Mouse (Mus musculus): Measurements from ENCODE around the gene Sema5b. TPM values are rescaled to one million over a fixed set of nuclear protein-coding genes. Genes with fewer than 3 reads are reported as not detected.

Gene Sema5b
- polyA plus RNA-seq, 2 experiments from 2014 or later = not detected

DNA sequence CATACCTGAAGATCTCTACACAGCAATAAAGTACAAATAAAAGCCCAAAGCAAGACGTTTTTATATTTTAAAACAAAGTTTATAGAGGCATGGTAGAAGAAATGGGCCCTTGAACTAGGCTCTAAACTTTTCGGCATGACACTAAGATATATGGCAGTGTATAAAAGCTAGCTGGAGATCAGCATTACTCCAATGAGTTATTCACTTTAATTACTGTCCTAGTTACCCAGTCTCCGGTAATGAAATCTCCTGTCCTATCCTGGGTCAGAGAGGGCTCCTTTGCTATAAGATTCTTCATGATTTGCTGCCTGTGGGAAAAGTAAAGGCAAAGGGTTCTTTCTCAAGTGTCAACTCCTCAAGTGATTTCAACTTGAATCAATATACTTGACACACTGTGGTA, 98.6 kb downstream of the Sema5b start:
- no peak for ATAC-seq

DNA sequence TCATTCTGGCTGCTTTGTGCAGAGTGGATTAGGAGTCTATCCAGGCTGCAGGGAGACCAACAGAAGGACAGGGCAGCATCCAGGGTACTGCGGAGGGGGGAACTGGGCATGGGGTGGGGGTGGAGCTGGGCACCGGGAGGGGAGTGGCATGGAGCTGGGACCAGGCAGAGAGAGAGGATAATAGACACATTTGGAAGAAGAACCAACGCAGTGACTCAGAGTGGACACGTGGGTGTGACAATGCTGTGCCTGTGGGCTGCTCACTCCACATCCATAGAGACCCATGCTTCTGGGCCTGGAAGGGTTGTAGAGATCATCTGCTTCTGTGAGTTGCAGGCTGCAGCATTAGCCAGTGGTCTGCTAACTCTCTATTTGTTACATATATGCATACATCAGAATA, 107.9 kb downstream of the Sema5b start:
- no peak for ATAC-seq

DNA sequence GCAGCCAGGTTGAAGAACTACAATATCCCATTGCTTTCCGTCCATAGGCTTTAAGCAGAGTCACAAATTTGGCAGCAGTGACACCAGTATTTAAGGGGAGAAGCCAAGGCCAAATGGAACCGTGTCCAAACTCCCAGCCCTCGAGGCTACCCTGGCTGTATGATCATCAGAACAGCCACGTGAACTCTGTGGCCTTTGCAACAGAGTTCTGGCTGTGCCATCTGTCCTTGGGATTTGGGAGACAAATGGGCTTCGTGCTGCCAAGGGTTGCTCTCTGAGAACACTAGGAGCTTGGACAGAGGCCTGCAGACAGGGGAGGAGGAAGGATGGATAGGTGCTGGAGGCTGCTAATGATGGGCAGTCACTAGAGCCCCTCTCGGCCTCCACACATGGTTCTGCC, 111.3 kb downstream of the Sema5b start:
- no peak for ATAC-seq

DNA sequence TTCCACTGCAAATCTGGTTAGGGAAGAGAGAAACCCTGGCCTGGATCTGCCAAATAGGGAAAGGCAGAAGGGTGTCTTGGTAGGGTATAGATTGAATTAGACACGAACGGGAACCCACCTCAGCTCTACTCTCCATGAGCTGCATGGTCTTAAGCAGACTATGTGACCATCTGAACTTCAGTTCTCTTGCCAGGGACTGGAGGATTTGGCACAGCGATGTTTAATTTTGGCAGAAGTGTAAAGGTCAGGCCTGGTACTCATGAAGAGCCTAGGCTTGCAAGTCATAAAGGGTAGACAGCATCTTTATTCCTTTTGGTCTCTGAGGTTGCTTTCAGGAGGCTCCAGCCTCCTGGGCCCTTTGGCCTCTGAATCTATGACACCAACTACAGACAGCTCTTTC, 111.8 kb downstream of the Sema5b start:
- no peak for ATAC-seq

GRCm38 (mm10) chr16:35653951-35654350, 113.0 kb downstream of the Sema5b start:
- ATAC-seq = no peak

- ATAC-seq = no peak
These were observed 119.3 kb downstream of the Sema5b start for GRCm38 (mm10) chr16:35660222-35660621.

GRCm38 (mm10) chr16:35663831-35664414, 123.0 kb downstream of the Sema5b start:
- no peak for ATAC-seq

DNA sequence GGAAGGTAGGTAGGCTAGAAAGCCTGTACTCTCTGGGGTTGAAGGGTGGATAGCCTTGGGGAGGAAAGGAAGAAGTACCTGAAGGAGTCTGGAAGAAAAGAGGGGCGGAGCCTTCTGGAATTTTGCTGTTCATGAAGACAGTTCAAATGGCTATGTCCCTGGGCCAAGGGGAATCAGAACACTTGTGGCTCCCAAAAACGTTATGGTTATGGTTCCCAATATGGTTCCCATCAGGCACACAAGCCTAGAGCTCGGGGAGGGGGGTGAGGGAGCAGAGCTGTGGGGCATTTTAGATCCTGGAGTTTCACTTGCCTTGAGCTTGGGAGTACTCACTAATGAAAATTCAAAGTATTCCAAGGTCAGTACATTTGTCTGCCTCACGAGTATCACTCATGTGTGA, 123.9 kb downstream of the Sema5b start:
- ATAC-seq = no peak

- ATAC-seq = no peak
These were observed 136.7 kb downstream of the Sema5b start for GRCm38 (mm10) chr16:35677511-35678113.

DNA sequence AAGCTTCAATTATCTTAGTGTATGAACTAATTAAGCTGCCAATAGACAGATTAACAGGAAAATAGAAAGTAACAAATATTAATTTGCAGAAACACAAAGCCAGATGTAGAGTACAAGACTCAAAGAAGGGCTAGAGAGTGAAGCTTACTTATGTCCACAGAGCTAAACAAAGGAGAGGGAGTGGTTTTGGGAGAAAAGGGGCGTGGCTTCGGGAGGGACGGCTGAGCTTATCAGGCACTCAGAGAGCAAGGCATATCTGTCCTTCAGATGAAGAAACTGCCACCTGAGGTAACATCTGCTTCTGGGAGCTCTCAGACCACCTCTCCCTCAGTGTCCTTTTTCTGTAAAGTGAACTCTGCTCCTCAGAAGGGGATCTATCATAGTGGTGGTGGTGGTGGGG, 137.5 kb downstream of the Sema5b start:
- ATAC-seq = no peak

- no peak for ATAC-seq
These were observed 140.6 kb downstream of the Sema5b start for GRCm38 (mm10) chr16:35681327-35682108.

DNA sequence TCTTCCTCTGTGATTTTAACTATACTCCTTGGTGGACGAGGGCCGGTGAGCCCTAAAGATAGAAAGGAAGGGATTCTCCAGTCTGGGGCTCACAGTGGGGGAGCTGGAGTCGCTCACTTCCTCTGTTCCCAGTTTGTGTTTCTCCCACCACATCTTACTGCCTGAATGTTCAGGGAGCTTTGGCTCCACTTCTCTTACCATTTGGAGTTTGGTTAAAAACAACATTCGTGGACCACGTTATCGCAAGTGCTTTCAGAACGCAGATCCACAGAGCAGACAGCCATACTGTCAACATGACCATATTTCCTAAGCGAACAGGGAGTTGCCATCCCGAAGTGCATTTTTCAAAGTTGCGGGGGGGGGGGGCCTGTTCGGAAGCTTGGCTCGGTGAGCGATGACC, 144.1 kb downstream of the Sema5b start:
- ATAC-seq = no peak

DNA sequence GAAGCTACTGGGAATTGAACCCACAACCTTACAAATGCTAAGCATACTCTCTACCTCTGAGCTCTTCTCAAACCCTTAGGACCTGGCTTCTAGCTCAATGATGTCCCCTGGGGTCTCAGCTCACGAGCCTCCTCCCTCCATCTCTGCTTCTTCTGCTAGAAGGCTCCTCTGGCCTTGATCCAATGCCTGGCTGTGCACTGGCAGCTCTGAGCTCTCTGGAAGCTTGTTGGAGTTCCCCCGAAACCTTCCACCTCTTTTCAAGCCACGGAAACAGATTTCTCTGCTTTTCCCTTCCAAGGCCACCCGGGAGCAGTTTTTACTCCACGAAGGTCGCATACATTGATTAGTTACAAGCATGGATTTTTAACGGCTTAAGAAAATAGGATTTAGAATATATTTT, 145.5 kb downstream of the Sema5b start:
- no peak for ATAC-seq

DNA sequence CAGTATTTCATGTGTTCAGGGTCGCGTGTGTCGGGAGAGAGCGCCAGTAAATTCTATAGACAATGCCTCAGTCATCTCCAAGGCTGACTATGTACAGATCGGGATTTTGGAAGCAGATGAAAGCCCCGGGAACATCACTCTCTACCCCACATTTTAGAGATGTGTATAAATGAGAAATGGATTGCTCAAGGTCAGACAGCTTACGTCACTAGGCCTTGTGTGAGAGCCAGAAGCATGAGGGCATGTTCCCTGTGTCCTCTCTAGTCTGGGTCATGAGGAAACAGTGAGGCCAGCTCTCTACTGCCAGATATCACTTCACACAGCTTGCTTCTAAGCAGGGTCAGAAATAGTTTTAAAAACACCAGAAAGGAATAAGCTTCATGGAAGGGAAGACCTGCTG, 150.7 kb downstream of the Sema5b start:
- no peak for ATAC-seq

DNA sequence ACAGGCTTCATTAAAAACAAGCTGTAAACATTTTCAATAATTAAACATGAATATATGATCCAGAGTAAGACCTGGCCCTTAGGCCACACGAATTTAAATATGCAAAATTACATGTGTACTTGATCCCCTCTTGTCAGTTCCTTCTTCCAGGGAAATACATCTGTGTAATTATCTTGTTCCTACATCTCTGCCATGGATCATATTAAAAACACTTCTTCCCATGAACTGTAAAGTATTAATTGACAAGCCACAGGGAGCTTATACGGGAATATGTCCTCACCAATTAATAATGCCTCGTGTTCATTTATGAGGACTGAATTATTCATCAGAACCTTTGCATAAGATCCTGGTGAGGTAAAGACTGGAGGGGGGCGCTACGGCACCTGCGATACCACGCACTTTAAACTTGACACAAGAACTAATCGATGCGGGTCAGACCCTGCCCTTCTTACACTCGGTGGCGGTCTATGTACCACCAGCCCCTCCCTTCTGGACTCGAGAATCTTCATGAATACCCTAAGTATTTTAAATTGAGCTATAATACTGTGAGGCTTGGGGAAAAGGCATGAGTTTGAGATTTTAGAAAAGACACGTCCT, 153.4 kb downstream of the Sema5b start:
- no peak for ATAC-seq

DNA sequence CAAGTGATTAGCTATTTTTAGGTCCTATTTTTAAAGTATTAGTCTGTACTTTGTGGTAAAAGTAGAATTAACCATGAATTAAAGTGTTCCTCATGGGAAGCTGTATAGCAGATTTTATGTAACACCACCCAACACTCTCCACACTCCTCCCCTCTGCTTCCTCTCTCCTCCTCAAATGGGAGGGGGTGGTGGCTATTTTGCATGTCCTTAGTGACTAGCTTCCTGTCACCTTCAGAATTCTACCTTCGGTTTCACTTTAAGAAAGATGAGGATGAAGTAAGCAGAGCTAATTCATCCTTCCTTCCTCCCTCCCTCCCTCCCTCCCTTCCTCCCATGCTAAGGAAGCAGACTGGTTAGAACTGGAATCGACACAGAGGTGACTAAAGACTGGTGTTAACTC, 155.2 kb downstream of the Sema5b start:
- peak; percentile 100 for ATAC-seq

DNA sequence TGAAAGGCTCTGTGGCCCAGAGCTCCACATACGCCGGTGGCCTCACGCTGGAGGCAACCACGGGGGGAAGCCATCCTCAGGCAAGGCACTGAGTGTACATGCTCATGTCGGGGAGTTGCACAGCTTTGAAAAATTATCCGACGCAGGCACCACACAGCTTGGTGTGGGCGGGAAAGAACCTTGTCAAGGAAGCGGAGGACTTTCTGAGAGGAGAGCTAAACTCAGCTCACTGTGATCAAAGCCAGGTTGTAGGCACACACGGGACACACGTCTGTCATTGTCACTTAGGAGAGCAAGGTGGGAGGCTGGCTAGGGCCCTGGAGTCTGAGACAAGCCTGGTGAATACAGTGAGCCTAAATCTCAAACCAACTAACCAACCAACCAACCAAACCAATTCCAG, 160.9 kb downstream of the Sema5b start:
- ATAC-seq = no peak

DNA sequence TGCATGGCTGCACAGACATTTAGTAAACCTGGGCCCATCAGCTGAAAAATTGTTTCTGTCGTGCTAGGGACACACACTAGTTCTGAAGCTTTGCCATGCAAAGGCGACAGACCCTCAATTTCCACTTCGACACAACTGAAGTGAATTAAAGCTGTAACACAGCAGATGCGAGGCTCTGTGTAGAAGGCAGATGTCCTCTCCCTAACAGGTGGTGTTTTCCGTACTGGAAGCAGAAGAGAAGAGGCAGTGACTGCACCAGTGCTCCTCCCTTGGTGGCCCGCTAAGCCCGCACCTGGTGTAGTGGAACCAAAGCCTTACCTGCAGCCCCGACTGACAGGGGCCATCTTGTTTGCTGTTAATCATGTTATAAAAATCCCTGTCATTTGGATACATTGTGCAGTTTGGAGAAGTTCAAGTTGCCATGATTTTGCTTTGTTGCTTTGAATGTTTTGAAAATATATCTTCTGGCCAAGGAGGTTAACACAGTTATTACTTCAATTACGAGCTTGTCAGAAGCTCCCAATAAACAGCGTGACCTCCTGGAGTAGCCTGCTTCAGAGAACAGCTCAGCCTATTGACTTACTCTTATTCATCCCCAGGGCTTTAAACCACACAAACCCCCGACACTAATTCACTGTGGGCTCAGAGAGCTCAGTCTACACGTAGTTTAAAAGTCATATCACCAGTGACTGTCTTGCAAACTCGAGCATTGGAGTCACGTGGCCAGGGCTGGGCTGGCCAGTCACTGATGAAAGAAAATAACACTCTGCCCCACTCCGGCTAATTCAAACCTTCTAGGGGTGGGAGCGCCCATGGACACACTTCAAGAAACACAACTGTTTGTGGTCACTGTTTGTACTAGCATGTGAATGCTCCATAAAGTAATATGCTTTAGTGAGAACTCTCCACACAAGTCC, 163.1 kb downstream of the Sema5b start:
- no peak for ATAC-seq

- no peak for ATAC-seq
These were observed 163.9 kb downstream of the Sema5b start for GRCm38 (mm10) chr16:35704796-35705195.

DNA sequence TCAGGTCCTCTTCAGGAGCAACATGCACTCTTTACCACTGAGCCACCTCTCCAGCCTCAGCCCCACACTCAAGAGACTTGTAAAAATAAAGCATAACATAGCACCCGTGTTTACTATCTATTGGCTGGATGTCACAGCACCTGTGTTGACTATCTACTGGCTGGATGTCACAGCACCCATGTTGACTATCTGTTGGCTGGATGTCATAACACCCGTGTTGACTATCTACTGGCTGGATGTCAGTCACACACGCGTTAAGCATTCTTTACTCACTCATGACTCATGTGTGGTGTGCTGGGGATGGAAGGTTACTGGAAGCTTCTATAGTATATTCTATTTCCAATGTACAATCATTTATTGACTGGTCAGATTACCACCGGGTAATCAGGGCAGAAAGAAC, 166.1 kb downstream of the Sema5b start:
- ATAC-seq = no peak

- no peak for ATAC-seq
These were observed 170.1 kb downstream of the Sema5b start for GRCm38 (mm10) chr16:35711004-35711403.

- ATAC-seq = no peak
These were observed 172.7 kb downstream of the Sema5b start for GRCm38 (mm10) chr16:35713606-35714005.
